Mouse (Mus musculus): ENCODE results near the gene Nrxn1.
A peak's percentile ranks its signal among the peaks of the same experiment; 100 is the strongest.
"Not testable (repeated sequence)": the region's sequence is repeated elsewhere in the genome, so short reads cannot be mapped to it uniquely, and the experiment has no call there.

Gene Nrxn1

DNA sequence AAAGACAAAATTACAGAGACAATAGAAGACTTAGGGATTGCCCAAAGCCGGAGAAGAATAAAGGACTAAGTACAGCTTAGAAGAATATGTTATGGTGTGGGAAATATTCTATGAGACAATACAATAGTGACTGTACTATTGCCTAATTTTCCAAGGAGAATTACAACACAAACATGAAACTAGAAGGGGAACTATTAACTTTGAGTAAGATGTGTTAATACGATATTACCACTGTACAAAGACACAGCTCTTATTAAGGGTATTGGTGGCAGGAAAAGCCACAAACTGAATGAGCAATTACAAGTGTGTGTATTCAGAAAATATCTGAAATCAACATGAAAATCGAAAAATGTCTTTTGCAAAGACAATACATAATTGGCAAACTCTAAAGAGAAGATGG lies 853.9 kb downstream of the Nrxn1 start:
- no peak for DNase-seq

DNA sequence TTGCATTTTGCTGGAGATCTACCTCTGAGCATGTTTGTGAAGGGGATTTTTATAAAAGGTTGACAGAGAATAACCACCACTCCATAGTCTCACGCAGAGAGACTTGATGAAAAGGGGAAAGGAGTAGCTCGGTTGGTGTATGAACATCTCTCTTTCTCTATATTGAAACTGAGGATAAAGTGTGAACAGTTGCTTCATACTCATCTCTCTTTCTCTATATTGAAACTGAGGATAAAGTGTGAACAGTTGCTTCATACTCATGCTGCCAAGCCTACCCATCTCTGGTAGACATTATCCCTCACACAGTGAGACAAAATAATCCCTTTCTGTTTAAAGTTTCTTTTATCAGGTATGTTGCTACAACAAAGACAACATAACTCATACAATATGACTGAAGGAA lies 854.4 kb downstream of the Nrxn1 start:
- no peak for DNase-seq

DNA sequence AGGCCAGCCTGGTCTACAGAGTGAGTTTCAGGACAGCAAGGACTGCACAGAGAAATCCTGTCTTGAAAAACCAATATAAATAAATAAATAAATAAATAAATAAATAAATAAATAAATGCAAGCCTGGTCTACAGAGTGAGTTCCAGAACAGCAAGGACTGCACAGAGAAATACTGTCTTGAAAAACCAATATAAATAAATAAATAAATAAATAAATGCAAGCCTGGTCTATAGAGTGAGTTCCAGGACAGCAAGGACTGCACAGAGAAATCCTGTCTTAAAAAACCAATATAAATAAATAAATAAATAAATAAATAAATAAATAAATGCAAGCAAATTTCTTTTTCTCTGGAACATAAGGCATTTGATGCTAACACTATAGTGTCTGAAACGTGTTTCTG lies 857.2 kb downstream of the Nrxn1 start:
- not testable (repeated sequence) for DNase-seq

DNA sequence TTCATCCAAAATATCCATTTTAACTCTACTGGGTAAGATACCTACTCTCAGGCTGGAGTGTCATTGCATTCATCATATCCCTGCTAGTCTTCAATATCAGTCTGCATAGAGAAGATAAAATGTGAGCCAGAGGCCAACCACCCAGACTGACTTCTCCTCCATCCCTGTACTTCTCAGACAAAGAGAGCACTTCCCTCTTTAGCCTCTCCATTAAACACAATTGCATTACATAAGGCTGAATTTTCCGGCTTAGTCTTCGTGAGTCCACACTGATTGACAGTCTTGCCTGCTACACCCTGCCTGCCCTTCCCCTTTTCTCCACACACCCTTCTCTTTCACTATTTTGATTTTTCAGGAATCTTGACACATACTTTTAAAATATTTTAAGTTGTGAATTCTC lies 858.1 kb downstream of the Nrxn1 start:
- DNase-seq: no peak

DNA sequence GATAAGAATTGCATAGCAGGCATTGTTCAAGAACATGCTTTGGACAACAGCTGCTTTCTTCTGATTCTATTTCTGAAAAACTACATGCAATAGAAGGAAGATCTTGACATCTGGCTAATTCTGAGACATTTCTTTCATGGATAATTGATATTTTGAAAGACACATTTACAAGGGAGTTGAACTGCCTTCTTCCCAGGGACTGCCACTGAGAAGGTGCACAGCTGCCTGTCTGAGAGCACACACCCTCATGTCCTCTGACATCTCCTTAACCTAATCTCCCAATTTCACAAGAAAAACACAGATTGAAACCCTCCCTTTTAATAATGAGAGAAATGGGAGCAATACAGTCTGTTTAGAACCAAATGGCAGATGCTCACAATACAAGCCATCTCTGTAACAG lies 884.3 kb downstream of the Nrxn1 start:
- DNase-seq: no peak

DNA sequence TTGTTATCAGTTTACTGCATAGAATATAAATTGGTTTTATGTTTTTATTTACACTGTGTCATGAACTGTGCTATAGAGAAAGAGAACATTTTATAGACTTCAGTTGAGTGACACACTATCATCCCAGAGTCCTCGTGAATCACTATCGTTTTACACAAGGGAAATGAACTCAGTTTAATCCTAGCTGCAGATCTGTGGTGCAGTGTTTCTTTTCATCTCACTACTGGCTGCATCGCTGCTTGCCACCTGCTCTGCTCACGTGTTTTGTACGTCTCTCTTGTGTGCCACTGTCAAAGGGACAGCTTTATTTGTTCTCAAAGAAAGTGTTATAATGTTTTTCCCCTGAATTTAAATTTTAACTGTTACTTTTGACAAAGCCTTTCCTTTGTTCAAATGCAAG lies 885.3 kb downstream of the Nrxn1 start:
- DNase-seq: no peak

DNA sequence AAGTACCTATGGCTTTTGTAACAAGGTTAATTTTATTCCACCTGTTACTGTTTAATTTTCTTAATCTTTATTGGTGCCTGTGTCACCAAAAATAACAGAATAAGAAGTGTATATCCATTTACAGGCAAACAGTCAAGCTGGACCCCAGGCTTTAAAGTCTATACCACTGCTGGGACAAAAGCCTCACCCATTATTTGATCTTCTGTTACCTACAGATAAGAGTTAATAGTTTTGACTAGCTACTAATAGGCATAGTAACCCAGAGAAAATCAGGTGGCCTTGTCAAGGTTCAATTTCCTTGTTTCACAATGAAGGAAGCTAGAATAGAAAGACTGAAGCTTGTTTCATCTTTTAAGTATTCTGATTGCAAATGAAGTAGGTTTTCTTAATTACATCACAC lies 888.9 kb downstream of the Nrxn1 start:
- no peak for DNase-seq

DNA sequence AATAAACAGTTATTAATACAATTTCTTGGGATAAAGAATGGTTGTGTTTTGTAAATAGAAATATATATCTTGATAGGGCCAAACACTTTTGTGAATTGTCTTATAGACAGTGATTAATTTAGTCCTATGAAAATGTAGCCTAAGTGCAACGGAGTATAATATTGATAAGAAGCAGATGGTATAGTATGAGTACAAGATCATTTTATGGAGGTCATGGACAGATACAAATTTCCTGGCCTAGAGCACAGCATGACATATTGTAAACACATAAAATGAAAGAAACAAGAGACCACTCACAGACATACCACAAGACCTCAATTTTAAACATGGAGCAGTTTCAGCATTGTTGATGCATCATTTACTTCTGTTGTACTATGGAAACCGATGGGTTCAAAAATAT lies 890.1 kb downstream of the Nrxn1 start:
- no peak for DNase-seq

DNA sequence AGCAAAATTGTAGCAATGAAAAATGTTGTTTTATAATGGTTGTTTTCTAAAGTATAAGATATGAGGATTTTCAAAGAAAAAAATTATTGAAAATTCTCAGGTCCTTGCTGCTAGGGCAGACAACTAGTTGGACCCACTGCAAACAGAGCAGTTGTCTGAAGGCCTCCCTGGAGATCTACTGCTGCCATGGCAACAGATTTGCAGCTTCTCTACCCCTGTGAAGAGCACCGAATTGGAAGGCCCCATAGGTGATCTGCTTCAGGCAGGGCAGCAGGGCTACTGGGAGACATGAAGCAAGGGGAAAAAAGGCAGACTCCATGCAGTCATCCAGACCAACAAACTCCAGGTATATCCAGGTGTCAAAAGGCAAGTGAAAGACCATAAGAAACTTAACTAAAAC lies 896.1 kb downstream of the Nrxn1 start:
- no peak for DNase-seq

DNA sequence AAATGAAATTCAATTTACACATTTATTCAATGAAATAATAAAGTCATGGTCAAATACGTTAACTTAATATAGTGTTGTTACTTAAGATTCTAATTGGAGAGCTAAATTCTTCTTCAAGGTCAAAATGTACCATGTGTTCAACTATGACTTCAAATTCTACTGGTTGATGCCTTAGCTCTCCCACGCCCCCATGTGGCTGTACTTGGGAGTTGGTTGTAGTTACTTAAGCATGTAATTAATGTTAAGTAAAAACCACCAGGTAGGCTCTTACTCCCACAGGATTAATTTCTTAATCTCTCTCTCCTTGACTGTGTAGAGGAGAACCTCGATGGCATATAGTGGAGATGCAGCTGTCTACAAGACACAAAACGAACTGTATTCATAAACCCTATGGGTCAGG lies 951.3 kb downstream of the Nrxn1 start:
- peak; percentile 33 for DNase-seq

DNA sequence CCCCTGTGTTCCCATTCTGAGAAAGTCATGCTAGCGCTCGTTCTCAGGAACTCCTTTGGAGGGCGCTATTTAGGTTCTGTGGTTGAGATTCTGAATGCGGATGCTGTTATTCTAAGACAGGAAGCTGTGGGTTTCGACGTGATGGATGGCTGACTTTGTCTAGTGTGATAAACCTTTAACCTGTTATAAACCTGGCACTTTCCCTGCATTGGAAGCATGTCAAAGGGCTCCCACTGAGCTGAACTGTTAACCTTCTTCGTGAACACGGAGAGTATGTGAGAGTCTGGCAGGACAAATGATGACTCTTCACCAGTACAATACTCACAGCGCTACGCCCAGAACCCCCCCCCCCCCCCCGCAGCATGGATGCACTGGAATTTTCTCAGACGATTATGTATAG lies 962.0 kb downstream of the Nrxn1 start:
- peak; percentile 53 for DNase-seq

DNA sequence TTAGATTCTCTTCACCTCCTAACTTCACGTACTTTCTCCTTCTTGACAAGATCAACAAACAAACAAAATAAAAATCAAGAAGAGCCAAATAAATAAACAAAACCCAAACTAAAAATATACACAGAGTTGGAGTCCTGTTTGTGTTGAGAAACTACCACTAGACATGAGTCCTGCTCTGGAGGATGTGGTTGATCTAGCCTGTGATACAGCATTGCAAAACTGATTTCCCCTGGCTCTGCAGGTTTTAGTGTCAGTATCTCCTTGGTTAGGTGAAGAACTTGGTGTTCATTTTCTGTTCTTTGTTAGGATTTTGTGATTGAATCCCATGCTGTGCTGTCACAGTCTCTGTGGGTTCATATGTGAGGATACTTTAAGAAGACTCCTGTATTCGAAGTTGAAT lies 963.7 kb downstream of the Nrxn1 start:
- no peak for DNase-seq

DNA sequence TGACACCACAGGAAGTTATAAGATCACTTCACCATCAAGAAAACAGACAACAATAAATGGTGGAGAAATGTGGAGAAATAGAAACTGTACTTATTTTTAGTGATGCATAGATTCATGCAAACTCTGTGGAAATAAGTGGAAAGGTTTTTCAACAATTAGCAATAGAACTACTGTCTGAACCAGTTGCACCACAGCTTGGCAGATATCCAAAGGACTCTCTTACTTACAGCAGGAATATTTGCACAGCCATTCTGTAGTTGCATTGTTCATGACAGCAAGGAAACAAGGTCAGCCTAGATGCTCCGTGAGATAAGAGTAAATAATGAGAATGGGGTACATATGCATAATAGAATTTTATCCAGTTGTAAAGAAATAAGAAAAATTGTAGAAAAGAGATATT lies 965.3 kb downstream of the Nrxn1 start:
- DNase-seq: no peak

DNA sequence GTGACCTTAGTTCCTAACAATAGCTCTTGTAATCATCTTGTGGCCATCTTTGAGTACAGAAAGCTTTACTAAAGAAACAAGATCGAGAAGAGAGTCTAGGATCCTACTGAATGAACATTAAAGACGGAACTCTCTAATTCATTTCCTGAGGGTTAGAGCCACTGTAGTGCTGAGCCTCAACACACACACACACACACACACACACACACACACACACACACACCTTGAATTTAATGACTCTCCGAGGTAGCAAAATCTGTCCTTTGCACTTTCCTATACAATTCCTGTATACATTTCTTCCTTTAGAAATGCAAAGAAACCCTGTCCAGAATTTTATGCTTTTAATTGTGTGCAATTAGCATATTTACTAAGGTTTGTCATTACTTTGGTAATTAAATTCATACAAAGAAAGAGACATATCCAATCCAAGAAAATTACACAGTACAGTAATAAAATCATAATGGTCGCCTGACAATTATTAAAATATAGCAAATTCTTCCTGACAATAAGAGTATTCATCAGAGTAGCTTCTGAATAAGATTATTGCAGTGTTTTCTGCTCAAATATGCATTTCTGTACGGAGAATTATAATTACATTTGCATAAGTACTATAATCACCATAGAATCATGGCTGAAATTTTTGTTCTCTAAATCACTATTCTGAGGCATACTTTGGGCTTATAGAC lies 969.9 kb downstream of the Nrxn1 start:
- no peak for DNase-seq

DNA sequence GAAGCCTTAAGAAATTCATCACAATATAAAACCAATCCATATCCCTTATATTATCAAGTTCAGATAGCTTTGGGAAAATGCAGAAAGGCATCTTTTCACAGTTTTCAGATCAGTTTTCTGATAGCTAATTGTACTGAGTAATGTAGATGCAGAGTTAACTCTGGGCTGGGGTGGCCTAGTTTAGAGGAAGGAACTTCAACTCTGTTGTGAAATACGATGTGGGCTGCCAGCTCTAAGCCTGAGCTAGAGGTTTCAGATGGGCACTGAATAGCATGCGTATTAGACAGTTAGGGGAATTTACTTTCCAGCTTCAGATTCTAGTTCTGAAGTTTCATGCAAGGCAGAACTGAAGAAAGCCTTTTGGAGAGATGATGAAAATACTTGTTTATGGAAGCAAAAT lies 976.6 kb downstream of the Nrxn1 start:
- no peak for DNase-seq

DNA sequence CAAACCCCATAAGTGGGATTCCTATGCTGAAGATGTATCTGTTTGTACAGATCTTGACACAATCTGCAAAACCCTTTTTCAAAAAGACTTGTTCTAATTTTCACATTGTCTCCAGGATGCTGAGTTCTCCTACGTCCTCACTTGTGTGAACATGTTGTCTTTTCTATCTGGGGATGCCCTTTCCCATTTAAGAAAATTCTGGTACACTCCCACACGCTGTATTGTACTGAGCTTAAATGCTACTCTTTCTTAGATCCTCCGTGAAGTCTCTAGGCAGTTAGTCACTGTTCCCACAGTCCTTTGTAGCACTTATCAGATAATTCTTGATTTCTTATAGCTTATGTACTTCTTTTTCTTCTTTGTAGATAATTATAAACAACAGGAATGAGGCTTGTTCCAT lies 997.9 kb downstream of the Nrxn1 start:
- no peak for DNase-seq

DNA sequence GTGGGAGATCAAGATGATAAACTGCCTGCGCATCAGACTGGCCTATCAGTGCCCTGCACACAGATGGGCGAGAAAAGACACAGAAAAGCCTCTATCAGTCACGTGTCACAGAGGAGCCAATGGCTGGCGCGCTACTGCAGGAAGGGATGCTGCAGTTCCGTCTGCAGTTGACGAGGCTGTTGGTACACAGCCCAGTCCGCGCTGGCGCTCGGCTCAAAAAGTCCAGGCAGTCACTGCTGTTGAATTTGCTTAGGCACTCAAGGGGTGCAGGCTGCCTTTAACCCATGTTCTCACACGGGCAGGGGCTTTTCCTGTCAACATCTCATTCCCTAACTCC lies 1004.6 kb downstream of the Nrxn1 start:
- peak; percentile 94 for DNase-seq

DNA sequence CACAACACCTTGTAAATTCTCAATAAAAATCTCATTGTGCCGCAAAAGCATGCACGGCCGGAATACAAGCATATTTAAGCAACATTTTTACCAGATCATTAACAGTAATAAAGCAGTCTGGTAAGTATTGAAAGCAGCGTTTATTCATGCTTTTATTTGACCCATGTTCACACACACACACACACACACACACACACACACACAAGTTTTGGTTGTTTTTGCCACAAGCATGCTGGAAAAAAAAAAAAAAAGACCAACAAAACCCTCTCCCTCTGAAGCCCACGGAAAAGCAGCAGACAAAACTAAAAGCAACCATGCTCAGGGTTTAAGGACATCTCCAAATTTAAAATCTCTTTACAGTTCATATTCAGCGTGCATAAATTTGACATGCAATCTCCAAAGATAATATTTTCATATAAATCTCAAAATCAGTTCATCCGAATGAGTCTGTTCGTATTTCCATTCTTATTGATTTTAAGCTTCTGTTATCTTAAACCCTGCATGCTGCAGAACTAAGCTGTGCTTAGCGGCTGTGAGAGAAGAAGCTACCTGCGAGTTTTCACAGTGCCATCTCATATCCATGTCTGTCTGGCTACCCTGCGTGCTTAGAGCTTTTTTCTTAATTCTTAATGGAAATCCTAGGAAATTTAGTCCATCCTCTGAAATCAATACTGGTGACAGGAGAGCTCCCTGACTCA lies 1005.1 kb downstream of the Nrxn1 start:
- no peak for DNase-seq

DNA sequence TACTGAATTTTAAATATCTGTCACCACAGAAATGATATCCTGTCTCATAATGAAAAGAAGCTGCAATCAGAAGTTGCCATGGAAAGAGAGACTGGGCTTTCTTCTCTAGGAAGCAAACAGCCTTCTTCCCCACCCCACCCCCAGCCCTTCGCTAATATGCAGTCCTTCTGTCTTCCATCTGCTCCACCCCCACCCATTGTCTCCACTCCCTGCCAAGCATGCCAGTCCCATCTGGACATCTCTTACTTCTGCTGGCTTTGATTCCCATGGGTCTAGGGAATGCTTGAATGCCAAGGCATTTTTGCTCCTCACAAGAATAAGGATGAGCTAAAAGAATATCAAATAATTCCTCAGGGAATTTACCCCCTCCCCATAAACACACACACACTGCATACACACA lies 1006.0 kb downstream of the Nrxn1 start:
- peak; percentile 90 for DNase-seq

DNA sequence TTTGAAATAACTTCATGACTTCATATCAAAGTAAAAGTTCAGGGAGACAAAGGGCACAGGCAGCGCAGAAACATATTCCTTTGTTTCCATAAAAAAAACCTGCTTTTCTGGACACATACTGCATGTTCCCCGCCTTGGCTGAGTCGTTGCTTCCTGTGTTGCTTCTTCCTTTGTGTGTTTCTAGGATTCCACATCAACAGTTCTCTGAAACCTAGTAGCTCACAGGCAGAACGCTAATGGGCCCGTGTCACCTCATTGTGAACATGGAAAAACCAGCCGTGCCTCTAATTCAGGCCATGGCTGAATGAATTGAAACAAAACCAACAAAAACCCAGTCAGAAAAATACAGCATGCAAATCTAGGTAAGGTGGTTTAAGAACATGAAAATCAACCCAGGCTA lies 1013.9 kb downstream of the Nrxn1 start:
- no peak for DNase-seq

DNA sequence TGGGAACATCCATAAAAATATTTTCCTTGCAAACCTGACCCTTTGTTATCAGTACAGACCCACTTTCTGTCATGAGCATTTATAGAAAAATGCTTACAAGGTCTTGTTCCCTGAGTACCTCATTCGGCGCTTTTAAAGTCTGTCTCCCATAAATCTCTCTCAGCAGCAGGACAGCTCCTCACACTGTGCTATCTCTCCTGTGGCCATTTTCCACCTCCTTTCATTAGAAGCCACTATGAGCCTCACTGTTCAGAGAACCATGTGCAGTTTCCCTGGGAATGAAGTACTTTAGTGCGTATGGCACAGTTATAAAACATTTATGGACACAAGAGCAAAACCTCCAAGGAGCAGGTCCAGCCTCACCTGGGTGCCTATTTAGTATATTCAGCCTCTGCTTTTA lies 1014.4 kb downstream of the Nrxn1 start:
- DNase-seq: no peak

DNA sequence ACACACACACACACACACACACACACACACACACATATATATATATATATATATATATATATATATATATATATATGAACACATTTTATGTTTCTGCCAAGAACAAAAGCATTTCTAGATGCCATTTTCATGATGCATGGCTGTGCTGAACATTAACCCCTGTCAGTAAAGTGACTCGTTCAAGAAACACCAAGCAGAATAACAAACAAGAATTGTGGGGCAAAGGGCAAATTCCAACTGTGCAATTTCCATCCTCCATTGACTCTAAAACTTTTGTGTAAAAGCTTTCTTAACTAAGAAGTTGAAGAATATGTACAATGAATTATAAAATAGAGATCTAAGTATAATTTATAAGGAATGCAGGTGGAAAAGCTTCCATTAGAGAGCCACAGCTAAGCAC lies 1030.0 kb downstream of the Nrxn1 start:
- no peak for DNase-seq

DNA sequence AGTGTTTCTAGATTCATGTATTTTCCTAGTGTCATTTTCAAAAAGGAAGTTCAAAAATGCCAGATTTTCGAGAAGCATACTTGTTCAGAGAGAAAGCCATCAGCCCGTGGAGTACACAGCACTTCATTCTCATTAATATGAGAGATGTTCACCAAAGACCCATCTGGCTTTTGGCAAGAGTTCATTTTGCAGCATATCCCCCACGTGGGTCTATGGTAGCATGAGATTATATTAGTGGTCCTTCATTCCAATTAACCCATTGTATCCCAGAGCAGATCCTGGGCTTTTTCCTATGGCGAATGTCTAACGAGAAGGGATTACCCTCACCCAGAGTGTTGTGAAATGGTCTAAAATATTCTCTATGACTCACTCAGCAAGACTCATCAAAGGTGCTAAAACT lies 1032.0 kb downstream of the Nrxn1 start:
- no peak for DNase-seq

DNA sequence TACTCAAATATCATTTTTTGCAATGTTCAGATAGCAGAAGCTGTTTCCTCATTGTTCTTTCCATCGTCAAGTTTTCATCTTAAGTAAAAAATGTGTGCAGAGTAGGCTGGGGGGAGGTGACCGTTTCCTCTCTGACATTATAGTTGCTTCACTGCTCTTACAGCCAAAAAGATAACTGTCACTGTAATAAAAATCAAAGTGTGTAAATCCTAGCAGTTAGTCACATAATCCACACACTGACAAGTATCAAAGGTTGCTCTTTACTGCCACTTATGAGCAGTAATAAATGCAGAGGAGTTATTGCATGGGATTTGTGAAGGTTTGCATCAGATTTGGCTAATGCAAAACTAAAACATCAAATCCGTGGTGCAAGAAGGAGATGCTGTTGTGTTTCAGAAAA lies 1032.7 kb downstream of the Nrxn1 start:
- DNase-seq: no peak

Measured in cerebellum, adult 8-10 months (tissue).